Mouse (Mus musculus): ENCODE data around the gene Ncstn. TPM values are rescaled to one million over a fixed set of nuclear protein-coding genes. Genes with fewer than 3 reads are reported as not detected.

Gene Ncstn
- polyA plus RNA-seq, 1 experiment: 122 TPM

DNA sequence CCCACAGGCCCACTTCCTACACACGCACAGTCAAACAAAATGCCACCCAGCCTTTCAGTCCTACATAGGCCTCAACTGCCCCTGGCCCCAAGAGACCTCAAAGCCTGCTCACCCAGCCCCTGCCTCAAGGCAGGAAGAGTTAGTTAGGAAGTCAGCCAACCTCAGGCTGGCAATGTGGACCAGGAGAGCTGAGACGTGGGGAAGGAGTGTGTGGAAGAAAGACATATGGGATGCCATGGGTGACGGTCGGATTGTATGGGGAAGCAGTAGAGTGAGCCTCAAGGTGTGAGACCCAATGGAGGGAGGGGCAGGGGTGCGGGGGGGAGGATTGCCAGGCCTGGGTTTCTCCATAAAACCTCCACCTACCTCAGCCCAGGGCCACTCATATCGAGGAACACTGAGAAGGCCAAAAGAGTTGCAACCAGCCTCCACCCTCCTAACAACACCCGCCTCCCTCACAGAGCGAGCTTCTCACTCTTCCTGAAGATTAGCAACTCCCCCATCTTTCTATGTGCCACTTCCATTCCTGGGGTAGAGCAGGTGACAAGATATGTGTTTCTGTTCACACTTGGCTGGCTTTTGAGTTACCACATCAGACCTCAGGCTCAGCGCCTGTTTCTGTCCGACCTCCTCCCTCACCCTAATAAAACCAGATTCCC, 62.6 kb downstream of the Ncstn start:
- TF ChIP-seq POLR2A (IDR thresholded peaks at IDR 0.05; ENCODE audit: low read depth, low read length) (no peak), CTCF (IDR thresholded peaks at IDR 0.05; ENCODE audit: borderline replicate concordance, insufficient read depth, low read length) (no peak)
- Histone ChIP-seq H3K27ac (ENCODE audit: insufficient read depth, low read length) (no peak overlapping the region), H3K4me1 (ENCODE audit: control insufficient read depth, insufficient read depth, low read length) (no peaks in the 10 kb centered on the region), H3K4me3 (ENCODE audit: insufficient read depth, low read length) (no peak overlapping the region)

- TF ChIP-seq CTCF (IDR thresholded peaks at IDR 0.05; ENCODE audit: borderline replicate concordance, insufficient read depth, low read length): no peak
- no peak for TF ChIP-seq POLR2A (IDR thresholded peaks at IDR 0.05; ENCODE audit: low read depth, low read length)
- no peak overlapping the region for H3K4me3 ChIP-seq (ENCODE audit: insufficient read depth, low read length)
- H3K27ac ChIP-seq (ENCODE audit: insufficient read depth, low read length): no peak overlapping the region
- no peaks in the 10 kb centered on the region for H3K4me1 ChIP-seq (ENCODE audit: control insufficient read depth, insufficient read depth, low read length)
These were observed 63.3 kb downstream of the Ncstn start for GRCm38 (mm10) chr1:172019339-172019738.

- TF ChIP-seq CTCF (IDR thresholded peaks at IDR 0.05; ENCODE audit: borderline replicate concordance, insufficient read depth, low read length): no peak
- no peak for TF ChIP-seq POLR2A (IDR thresholded peaks at IDR 0.05; ENCODE audit: low read depth, low read length)
- Histone ChIP-seq H3K4me3 (ENCODE audit: insufficient read depth, low read length) (no peak overlapping the region), H3K27ac (ENCODE audit: insufficient read depth, low read length) (no peak overlapping the region), H3K4me1 (ENCODE audit: control insufficient read depth, insufficient read depth, low read length) (no peaks in the 10 kb centered on the region)
These were observed 64.0 kb downstream of the Ncstn start for GRCm38 (mm10) chr1:172018336-172019311.

GRCm38 (mm10) chr1:172017517-172018070, 65.0 kb downstream of the Ncstn start:
- no peak overlapping the region for H3K4me3 ChIP-seq (ENCODE audit: insufficient read depth, low read length)
- H3K27ac ChIP-seq (ENCODE audit: insufficient read depth, low read length): no peak overlapping the region
- no peaks in the 10 kb centered on the region for H3K4me1 ChIP-seq (ENCODE audit: control insufficient read depth, insufficient read depth, low read length)
- TF ChIP-seq CTCF (IDR thresholded peaks at IDR 0.05; ENCODE audit: borderline replicate concordance, insufficient read depth, low read length) (no peak), POLR2A (IDR thresholded peaks at IDR 0.05; ENCODE audit: low read depth, low read length) (no peak)

DNA sequence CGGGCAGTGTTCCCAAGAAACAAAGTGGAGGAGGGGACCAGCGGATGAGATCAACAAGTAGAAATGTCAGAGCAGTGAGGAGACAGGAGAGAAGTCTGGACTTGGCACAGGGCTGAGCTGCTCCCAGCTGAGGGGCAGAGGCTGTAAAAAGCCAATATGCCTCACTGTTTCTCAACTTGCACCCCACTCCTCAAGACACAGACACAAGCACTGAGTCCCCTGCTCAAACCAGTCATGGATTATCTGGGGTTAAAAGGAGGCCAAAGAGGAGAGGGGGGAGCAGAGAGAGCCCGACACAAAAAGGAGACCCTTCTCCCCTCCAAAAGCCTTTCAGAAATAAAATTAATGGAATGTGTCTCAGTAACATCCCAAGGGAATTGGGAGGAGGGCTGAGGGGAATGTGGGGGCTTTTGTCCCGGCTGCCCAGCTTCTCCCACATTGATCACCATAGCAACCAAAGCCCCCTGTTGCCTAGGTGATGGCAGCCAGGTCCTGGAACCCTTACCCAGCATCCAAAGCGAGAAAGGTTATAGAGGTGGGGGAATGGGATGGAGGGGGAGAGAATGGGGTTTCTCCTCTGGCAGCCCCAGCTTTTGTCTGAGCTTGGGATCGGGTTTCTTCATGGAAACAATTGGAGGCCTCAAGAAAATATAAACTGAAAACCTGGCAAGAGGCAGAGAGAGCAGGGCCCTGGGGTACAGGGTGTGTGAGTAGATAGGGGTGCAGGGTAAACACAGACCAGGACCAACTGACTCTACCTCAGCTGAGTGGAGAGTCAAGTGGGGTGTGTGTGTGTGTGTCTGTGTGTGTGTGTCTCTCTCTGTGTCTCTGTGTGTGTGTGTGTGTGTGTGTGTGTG, 65.7 kb downstream of the Ncstn start:
- no peak overlapping the region for H3K4me3 ChIP-seq (ENCODE audit: insufficient read depth, low read length)
- TF ChIP-seq POLR2A (IDR thresholded peaks at IDR 0.05; ENCODE audit: low read depth, low read length) (no peak), CTCF (IDR thresholded peaks at IDR 0.05; ENCODE audit: borderline replicate concordance, insufficient read depth, low read length) (no peak)
- no peaks in the 10 kb centered on the region for H3K4me1 ChIP-seq (ENCODE audit: control insufficient read depth, insufficient read depth, low read length)
- H3K27ac ChIP-seq (ENCODE audit: insufficient read depth, low read length): no peak overlapping the region

- no peak for TF ChIP-seq POLR2A (IDR thresholded peaks at IDR 0.05; ENCODE audit: low read depth, low read length)
- TF ChIP-seq CTCF (IDR thresholded peaks at IDR 0.05; ENCODE audit: borderline replicate concordance, insufficient read depth, low read length): no peak
- no peaks in the 10 kb centered on the region for H3K4me1 ChIP-seq (ENCODE audit: control insufficient read depth, insufficient read depth, low read length)
- no peak overlapping the region for H3K27ac ChIP-seq (ENCODE audit: insufficient read depth, low read length)
- no peak overlapping the region for H3K4me3 ChIP-seq (ENCODE audit: insufficient read depth, low read length)
These were observed 66.6 kb downstream of the Ncstn start for GRCm38 (mm10) chr1:172016031-172016430.

Other genes starting within 250 kb of the Ncstn start
- 0.33 and 2.0 TPM in 2 replicates for gene Cd84, start 243.1 kb downstream of the Ncstn start, polyA plus RNA-seq (2011; ENCODE audit: insufficient read length, low read depth, missing spikeins)
- gene Gm10521, start 187.1 kb downstream of the Ncstn start, polyA plus RNA-seq (2011; ENCODE audit: insufficient read length, low read depth, missing spikeins): not detected in 2 replicates
- gene Slamf6, start 165.3 kb downstream of the Ncstn start, polyA plus RNA-seq (2011; ENCODE audit: insufficient read length, low read depth, missing spikeins): not detected in 2 replicates
- 9.1 and 12.3 TPM in 2 replicates for gene Vangl2, start 54.4 kb downstream of the Ncstn start, polyA plus RNA-seq (2011; ENCODE audit: insufficient read length, low read depth, missing spikeins)
- gene Nhlh1, start 25.2 kb downstream of the Ncstn start, polyA plus RNA-seq (2011; ENCODE audit: insufficient read length, low read depth, missing spikeins): not detected in 2 replicates
- gene Copa, start 266 bp downstream of the Ncstn start, polyA plus RNA-seq (2011; ENCODE audit: insufficient read length, low read depth, missing spikeins): 369 and 398 TPM in 2 replicates
- gene Pex19, start 44.0 kb upstream of the Ncstn start, polyA plus RNA-seq (2011; ENCODE audit: insufficient read length, low read depth, missing spikeins): 88.3 and 98.7 TPM in 2 replicates
- gene Dcaf8, start 65.3 kb upstream of the Ncstn start, polyA plus RNA-seq (2011; ENCODE audit: insufficient read length, low read depth, missing spikeins): 73.1 and 83.4 TPM in 2 replicates
- gene Pea15a, start 124.0 kb upstream of the Ncstn start, polyA plus RNA-seq (2011; ENCODE audit: insufficient read length, low read depth, missing spikeins): 140 and 154 TPM in 2 replicates
- not detected in 2 replicates for gene Casq1, start 137.1 kb upstream of the Ncstn start, polyA plus RNA-seq (2011; ENCODE audit: insufficient read length, low read depth, missing spikeins)
- not detected in 2 replicates for gene Atp1a4, start 175.6 kb upstream of the Ncstn start, polyA plus RNA-seq (2011; ENCODE audit: insufficient read length, low read depth, missing spikeins)
- 49.8 and 55.6 TPM in 2 replicates for gene Igsf8, start 178.8 kb upstream of the Ncstn start, polyA plus RNA-seq (2011; ENCODE audit: insufficient read length, low read depth, missing spikeins)
- 0.39 TPM in 1 of 2 replicates, not detected in the other for gene Atp1a2, start 215.3 kb upstream of the Ncstn start, polyA plus RNA-seq (2011; ENCODE audit: insufficient read length, low read depth, missing spikeins)
- gene Kcnj9, start 246.5 kb upstream of the Ncstn start, polyA plus RNA-seq (2011; ENCODE audit: insufficient read length, low read depth, missing spikeins): not detected in 2 replicates